Mouse (Mus musculus): Measurements from ENCODE around the gene Tmem131l. TPM values are rescaled to one million over a fixed set of nuclear protein-coding genes. Genes with fewer than 3 reads are reported as not detected.

Gene Tmem131l
- polyA plus RNA-seq, 1 experiment from 2014 or later, result 91.8 TPM

DNA sequence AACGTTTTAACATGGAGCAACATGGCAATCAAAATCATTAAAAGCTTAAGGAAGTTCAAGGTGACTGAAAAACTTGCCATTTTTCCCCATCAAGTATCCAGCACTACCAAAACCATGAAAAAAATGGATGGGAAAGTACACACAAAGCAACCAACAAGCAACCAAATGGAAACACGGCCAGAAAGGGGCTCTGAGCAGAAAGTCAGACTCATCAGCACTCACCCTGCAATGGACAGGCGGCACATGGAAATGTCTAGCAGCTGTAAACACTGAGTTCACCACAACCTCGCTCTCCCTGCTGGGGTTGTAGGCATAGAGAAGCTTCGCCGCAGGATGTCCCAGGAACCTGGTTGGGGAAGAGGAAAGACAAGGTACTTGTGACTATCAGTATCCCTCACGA is 77.9 kb downstream of the Tmem131l start:
- Histone ChIP-seq H3K4me3 (replicated peaks) (no peak overlapping the region), H3K27ac (no peak overlapping the region), H3K4me2 (replicated peaks) (no peak overlapping the region), H3K9ac (replicated peaks) (no peak overlapping the region), H3K27me3 (no peaks in the 10 kb centered on the region), H3K36me3 (peaks cover 40% of the 10 kb centered on the region), H3K4me1 (replicated peaks) (peaks cover 19% of the 10 kb centered on the region), H3K9me3 (no peaks in the 10 kb centered on the region)
- 94% methylated on average over 7 of the region's 7 CpGs for WGBS
- no peak for ATAC-seq

DNA sequence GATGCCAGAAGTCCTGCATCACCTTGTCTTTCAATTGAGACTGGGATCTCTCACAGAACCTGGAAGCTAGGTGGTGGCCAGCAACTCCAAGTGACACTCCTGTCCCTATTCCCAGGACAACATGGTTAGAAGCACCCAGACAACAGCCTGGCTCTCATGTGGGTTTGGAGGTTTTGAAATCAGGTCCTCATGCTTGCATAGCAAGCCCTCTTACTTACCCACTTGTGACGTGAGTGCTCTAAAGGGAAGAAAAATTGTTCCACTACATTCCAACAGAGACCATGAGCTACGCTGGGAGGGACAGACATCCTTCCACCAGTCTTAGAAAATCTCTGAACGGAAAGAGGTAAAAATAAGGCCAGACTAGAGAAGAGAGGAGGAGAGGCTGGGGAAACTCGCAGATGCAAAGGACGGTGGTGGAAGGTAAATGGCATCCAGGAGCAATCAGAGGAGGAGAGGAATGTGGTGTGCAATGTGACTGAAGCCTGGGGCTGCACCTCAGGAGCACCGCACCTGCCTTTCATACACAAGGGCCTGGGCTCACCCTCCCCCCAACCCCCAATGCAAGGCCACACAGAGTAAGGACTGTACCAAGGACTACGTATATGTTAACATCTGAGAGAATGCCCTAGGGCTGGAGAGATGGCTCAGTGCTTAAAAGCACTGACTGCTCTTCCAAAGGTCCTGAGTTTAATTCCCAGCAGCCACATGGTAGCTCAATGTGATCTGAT is 80.9 kb downstream of the Tmem131l start:
- peaks cover 5% of the 10 kb centered on the region; the same call in 1 of the 2 replicates for H3K4me1 ChIP-seq (replicated peaks)
- no peaks in the 10 kb centered on the region for H3K27me3 ChIP-seq
- no peak overlapping the region for H3K27ac ChIP-seq
- no peak overlapping the region for H3K4me2 ChIP-seq (replicated peaks)
- no peak overlapping the region for H3K4me3 ChIP-seq (replicated peaks)
- no peak overlapping the region for H3K9ac ChIP-seq (replicated peaks)
- 91% methylated on average over 7 of the region's 7 CpGs for WGBS
- no peaks in the 10 kb centered on the region for H3K9me3 ChIP-seq
- H3K36me3 ChIP-seq, result peaks cover 48% of the 10 kb centered on the region
- no peak for ATAC-seq

DNA sequence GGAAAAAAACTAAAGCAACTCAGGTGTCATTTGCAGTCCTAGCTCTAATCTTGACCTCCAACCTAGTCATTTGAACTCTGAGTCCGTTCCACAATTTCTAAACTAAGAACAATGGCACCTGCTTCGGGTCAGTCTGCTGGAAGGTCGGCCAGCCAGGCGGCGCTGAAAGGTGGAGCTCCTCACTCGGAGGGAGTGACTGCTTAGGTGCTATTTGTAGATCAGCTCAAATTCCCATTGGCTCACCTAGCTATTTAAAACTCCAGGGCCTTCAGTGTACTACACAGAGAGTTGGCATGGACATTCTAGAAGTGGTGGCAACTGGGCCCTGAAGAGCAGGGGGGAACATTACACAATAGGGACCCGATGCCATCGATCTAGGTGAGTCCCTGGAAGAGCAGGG is 86.1 kb downstream of the Tmem131l start:
- Histone ChIP-seq H3K27ac (no peak overlapping the region), H3K9ac (replicated peaks) (no peak overlapping the region), H3K4me1 (replicated peaks) (peaks cover 2% of the 10 kb centered on the region; the same call in 1 of the 2 replicates), H3K9me3 (no peaks in the 10 kb centered on the region), H3K4me2 (replicated peaks) (no peak overlapping the region), H3K36me3 (peaks cover 43% of the 10 kb centered on the region), H3K27me3 (no peaks in the 10 kb centered on the region), H3K4me3 (replicated peaks) (no peak overlapping the region)
- WGBS, result 91% methylated on average over 8 of the region's 8 CpGs
- ATAC-seq, result no peak

DNA sequence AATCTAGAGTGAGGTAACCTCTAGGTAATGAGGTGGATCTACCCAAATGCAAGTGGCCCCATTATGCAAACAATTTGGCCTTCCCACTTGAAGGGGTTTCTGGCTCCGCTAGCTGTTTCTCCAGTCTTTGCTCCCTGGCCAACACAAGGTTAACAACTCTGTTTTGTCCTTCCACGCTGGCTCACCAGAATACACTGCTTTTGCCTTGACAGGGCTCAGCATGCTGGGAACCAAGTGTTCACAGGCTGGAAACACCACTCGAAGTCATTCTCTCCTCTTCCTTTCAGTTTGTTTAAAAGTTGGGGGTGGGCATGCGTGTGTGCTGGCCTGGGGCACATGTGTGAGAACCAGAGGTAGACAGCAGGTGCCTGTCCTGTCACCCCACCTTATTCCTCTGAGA is 91.2 kb downstream of the Tmem131l start:
- Histone ChIP-seq H3K9me3 (no peaks in the 10 kb centered on the region), H3K4me3 (replicated peaks) (no peak overlapping the region), H3K4me2 (replicated peaks) (no peak overlapping the region), H3K27ac (no peak overlapping the region), H3K36me3 (peaks cover 24% of the 10 kb centered on the region), H3K9ac (replicated peaks) (no peak overlapping the region), H3K27me3 (no peaks in the 10 kb centered on the region), H3K4me1 (replicated peaks) (peaks cover 4% of the 10 kb centered on the region; the same call in 1 of the 2 replicates)
- no peak for ATAC-seq
- WGBS, result 67% methylated on average over 4 of the region's 4 CpGs

DNA sequence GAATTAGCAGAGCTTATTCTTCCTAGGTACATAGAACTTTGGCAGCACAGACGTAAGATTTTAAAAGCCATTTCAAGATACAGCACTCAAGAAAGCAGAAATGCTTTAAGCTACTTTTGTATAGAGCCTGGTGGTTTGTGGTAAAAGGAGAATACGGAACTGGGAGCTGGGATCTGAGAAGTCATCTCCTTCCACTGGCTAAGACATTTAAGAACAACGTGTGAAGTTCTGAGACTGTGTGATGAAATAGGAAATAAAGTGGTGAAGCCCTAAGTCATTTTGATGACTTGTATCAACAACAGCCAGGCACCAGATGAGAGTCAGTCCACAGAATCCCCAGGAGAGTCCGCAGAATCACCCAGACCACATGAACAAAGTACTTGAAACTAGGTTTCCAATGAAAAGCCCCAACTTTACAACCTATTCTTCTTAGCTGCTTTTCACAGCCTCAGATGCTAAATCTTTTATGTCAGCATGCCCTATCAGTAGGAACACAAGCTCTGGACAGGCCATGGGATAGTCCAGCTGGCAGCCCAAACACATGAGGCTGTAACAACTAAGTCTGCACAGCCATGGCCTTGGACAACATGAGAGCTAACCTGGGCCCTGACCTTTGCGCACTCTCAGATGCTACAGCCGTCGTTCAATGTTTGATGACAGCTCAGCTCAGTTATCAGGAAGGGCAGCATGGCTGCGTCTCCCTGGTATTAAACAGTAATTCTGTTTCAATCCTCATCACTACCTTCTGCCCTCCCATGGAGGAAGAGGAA is 92.3 kb downstream of the Tmem131l start:
- 84% methylated on average over 8 of the region's 8 CpGs for WGBS
- H3K36me3 ChIP-seq, result peaks cover 29% of the 10 kb centered on the region
- ATAC-seq, result no peak

DNA sequence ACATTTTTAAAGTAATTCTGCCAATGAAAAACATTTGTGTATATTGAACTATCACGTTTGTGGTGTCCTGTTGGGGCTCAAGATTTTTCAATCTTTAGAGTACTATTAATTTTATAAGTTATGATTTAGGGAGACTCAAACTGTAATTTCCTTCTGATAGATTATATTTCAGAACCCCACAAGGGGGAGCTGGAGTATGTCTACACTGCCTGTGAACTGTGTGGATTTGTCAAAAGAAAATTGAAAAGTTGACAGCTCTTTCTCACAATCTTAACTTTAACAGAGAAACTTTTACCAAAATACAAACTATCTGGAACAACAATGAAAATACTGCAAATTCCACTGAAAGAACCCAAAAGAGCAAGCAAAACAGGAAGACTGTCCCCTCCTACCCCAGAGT is 93.1 kb downstream of the Tmem131l start:
- Histone ChIP-seq H3K9ac (replicated peaks) (no peak overlapping the region), H3K27ac (no peak overlapping the region), H3K27me3 (no peaks in the 10 kb centered on the region), H3K4me2 (replicated peaks) (no peak overlapping the region), H3K4me1 (replicated peaks) (0 out of 2 replicates have a peak, but pooled peaks cover 4% of the 10 kb centered on the region), H3K9me3 (no peaks in the 10 kb centered on the region), H3K4me3 (replicated peaks) (no peak overlapping the region), H3K36me3 (peaks cover 35% of the 10 kb centered on the region)
- 77% methylated on average over 1 of the region's 1 CpGs for WGBS
- ATAC-seq, result no peak

More for the DNA sequence above, 92.3 kb downstream of the Tmem131l start:
- Histone ChIP-seq H3K9me3 (no peaks in the 10 kb centered on the region), H3K9ac (replicated peaks) (no peak overlapping the region), H3K4me1 (replicated peaks) (0 out of 2 replicates have a peak, but pooled peaks cover 4% of the 10 kb centered on the region), H3K27ac (no peak overlapping the region), H3K27me3 (no peaks in the 10 kb centered on the region), H3K4me3 (replicated peaks) (no peak overlapping the region), H3K4me2 (replicated peaks) (no peak overlapping the region)

DNA sequence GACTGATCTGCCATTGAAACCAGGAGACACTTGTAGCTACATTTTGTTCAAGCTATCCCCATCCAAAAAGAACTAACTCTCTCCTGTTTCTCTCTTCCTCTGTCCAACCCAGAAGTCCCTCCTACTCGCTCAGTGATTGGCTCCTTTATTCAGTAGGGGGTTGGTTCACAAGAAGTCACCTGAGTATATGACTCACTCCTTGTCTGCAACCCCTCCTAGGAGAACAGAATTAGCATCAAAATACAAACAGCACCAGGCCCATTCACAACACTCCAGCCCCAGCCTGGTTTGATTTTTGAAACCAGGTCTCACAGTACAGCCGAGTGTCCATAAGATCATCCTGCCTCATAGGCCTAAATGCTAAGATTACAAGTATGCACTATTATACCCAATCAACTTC is 96.3 kb downstream of the Tmem131l start:
- no peak for ATAC-seq
- Histone ChIP-seq H3K4me3 (replicated peaks) (no peak overlapping the region), H3K27ac (no peak overlapping the region), H3K9me3 (no peaks in the 10 kb centered on the region), H3K36me3 (peaks cover 43% of the 10 kb centered on the region), H3K27me3 (no peaks in the 10 kb centered on the region), H3K4me2 (replicated peaks) (no peak overlapping the region), H3K4me1 (replicated peaks) (no peaks in the 10 kb centered on the region), H3K9ac (replicated peaks) (no peak overlapping the region)
- 74% methylated on average over 2 of the region's 2 CpGs for WGBS

DNA sequence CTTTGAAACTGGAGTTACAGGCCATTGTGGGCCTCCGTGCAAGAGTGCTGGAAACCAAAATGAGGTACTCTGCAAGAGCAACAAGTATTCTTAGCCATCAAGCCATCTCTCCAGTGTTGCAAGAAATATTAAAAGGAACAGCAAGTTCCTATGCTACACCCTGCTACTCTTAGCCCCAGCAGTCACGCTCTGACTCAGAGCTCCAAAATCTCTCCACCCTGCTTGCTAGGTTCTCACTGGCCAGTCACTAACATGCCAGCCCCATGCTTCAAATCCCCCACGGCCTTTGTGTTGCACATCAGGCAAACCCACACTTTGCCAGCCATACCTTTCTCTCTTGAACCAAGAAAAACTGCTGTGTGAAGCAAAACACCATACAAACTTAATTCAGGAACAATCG is 96.8 kb downstream of the Tmem131l start:
- WGBS, result 80% methylated on average over 4 of the region's 4 CpGs
- no peak overlapping the region for H3K4me2 ChIP-seq (replicated peaks)
- H3K27ac ChIP-seq, result no peak overlapping the region
- H3K4me3 ChIP-seq (replicated peaks), result no peak overlapping the region
- no peak overlapping the region for H3K9ac ChIP-seq (replicated peaks)
- H3K9me3 ChIP-seq, result no peaks in the 10 kb centered on the region
- H3K4me1 ChIP-seq (replicated peaks), result no peaks in the 10 kb centered on the region
- no peaks in the 10 kb centered on the region for H3K27me3 ChIP-seq
- H3K36me3 ChIP-seq, result peaks cover 47% of the 10 kb centered on the region
- no peak for ATAC-seq

DNA sequence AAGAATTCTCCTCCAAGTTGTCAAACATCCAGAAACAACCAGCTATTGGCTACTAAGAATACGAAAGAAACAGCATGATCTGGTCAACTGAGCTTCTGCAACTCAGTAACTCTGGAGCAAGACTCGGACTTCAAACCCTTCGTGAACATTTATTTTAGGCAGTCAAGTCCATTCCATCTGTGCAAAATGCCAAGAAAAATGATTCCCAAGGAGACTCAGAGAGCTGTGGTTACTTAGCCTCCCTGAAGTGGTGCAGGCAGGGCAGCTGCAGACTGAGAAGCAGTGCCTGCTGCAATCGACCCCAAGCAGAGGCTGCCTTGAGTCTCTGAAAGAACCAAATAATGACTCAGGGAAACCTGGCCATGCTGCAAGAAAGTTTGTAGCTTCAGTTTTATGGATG is 98.1 kb downstream of the Tmem131l start:
- H3K4me1 ChIP-seq (replicated peaks), result no peaks in the 10 kb centered on the region
- peaks cover 56% of the 10 kb centered on the region for H3K36me3 ChIP-seq
- no peak for ATAC-seq
- H3K27me3 ChIP-seq, result no peaks in the 10 kb centered on the region
- no peak overlapping the region for H3K4me3 ChIP-seq (replicated peaks)
- no peaks in the 10 kb centered on the region for H3K9me3 ChIP-seq
- H3K27ac ChIP-seq, result no peak overlapping the region
- H3K4me2 ChIP-seq (replicated peaks), result no peak overlapping the region
- H3K9ac ChIP-seq (replicated peaks), result no peak overlapping the region
- 95% methylated on average over 4 of the region's 4 CpGs for WGBS

DNA sequence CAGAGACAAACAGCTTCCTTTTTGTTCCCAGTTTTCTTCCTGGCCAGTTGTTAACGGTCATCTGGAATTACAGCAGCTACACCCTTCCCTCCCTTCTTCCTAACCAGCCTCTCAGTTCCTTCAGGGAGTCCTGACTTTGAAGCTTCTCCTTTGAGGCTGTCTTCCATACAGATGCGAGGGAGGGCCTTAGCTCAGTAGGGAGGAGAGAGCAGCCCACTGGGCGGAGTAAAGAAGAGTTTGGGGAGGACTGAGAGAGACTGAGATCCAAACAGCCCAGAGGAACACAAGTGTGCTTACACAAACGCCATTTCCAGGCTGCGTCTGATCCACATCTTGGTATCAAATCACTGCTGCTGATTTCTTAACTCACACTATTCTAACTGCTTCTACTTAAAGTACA is 101.1 kb downstream of the Tmem131l start:
- H3K36me3 ChIP-seq, result peaks cover 77% of the 10 kb centered on the region
- H3K4me1 ChIP-seq (replicated peaks), result no peaks in the 10 kb centered on the region
- no peak overlapping the region for H3K9ac ChIP-seq (replicated peaks)
- no peak overlapping the region for H3K4me3 ChIP-seq (replicated peaks)
- no peak overlapping the region for H3K27ac ChIP-seq
- ATAC-seq, result no peak
- H3K9me3 ChIP-seq, result no peaks in the 10 kb centered on the region
- no peak overlapping the region for H3K4me2 ChIP-seq (replicated peaks)
- no peaks in the 10 kb centered on the region for H3K27me3 ChIP-seq
- WGBS, result 30% methylated on average over 5 of the region's 5 CpGs

DNA sequence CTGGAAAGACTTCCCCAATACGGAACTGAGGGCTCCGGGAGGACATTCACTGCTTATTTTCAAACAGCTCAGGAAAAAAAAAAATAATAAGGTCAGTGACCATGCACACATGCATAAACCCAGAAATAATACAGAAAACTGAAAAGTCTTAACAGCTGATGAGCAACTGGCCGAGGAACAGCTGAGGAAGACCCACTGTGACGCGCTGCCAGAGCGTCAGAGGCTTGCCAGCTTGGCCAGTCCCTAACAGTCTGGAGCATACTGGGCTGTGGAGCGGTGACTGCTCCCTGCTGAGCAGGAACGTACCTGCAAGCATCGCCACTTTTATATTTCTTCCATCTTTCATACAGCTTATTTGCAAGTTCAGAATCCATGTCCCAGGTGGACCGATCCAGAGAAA is 105.5 kb downstream of the Tmem131l start:
- Histone ChIP-seq H3K4me2 (replicated peaks) (no peak overlapping the region), H3K27me3 (no peaks in the 10 kb centered on the region), H3K9me3 (no peaks in the 10 kb centered on the region), H3K36me3 (peaks cover 88% of the 10 kb centered on the region), H3K4me3 (replicated peaks) (no peak overlapping the region), H3K4me1 (replicated peaks) (no peaks in the 10 kb centered on the region), H3K9ac (replicated peaks) (no peak overlapping the region), H3K27ac (no peak overlapping the region)
- WGBS, result 92% methylated on average over 10 of the region's 10 CpGs
- ATAC-seq, result no peak

DNA sequence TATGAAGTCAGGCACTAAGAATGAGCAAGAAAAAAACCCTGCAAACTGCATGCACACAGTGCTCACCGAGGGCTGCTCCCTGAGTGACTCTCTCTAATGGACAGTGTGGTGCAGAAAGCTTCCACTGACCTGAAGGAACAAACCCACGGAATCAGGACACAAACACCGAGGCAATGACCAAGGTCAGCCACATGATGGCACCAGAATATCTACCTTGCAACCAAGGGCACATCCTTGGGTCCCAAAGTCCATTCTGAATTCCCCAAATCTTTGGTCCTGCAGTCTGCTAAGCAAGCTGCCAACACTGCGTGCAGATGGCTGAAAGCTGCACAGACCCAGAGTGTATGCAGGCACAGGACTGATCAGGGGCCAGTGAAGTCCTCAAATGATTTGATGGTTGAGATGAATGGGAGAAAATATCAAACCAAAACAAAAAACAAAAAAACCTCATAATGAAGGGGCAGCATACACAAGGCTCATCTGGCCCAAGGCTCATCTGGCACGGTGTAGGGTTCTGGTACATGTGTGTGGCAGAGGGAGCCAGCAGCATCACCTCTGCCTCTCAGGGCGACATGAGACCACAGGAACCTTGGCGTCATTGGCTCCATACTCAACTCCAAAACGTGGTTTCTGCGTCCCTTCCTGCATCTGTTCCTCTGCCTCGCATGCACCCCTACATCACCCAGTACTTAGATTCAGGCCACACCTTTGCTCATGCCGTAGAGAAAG is 124.0 kb downstream of the Tmem131l start:
- H3K4me1 ChIP-seq (replicated peaks), result no peaks in the 10 kb centered on the region
- no peak overlapping the region for H3K4me2 ChIP-seq (replicated peaks)
- ATAC-seq, result peak; percentile 64
- H3K9me3 ChIP-seq, result no peaks in the 10 kb centered on the region
- no peak overlapping the region for H3K4me3 ChIP-seq (replicated peaks)
- H3K9ac ChIP-seq (replicated peaks), result no peak overlapping the region
- no peaks in the 10 kb centered on the region for H3K27me3 ChIP-seq
- 80% methylated on average over 11 of the region's 11 CpGs for WGBS
- no peak overlapping the region for H3K27ac ChIP-seq
- H3K36me3 ChIP-seq, result peaks cover 90% of the 10 kb centered on the region
